Mouse (Mus musculus) heart, adult 10 weeks (tissue): Measurements from ENCODE around the gene Gm14147. TPM values are rescaled to one million over a fixed set of nuclear protein-coding genes. Genes with fewer than 3 reads are reported as not detected.

Experiments
- polyA plus RNA-seq: library from polyadenylated mRNA; stranded (reverse); fragments of 350-450 nt; fragmentation: Illumina TruSeq; extraction: RNeasy Lipid Tissue Mini Kit (QIAGEN cat#74804); gene quantifications from one replicate; pipeline ENCODE4 v1.2.3, GENCODE M21; 2014; ENCODE audit warnings: low read depth, low replicate concordance

The Gm14147 gene
- not detected for polyA plus RNA-seq

GRCm38 (mm10) chr2:151097945-151098344 is at the start of gene Gm14147:
Gm14147 (plus strand) TSS chr2:151098245.

GRCm38 (mm10) chr2:151092250-151092649 is 5.8 kb upstream of the Gm14147 start, which contains the start of gene Gm14151:
Gm14151 (minus strand) TSS chr2:151092350.

Other genes with a start within 250 kb of the Gm14147 start
- gene Abhd12, start 193.5 kb upstream of the Gm14147 start, polyA plus RNA-seq, result 50.2 TPM
- gene Gins1, start 192.8 kb upstream of the Gm14147 start, polyA plus RNA-seq, result 3.4 TPM
- gene Ninl, start 58.9 kb upstream of the Gm14147 start, polyA plus RNA-seq, result 2.6 TPM
- 2.5 TPM for gene Nanp, start 58.8 kb upstream of the Gm14147 start, polyA plus RNA-seq
- gene Gm14151, start 5.9 kb upstream of the Gm14147 start, polyA plus RNA-seq, result not detected